Mouse (Mus musculus): ENCODE results near the gene Slc9a9.

Gene Slc9a9

DNA sequence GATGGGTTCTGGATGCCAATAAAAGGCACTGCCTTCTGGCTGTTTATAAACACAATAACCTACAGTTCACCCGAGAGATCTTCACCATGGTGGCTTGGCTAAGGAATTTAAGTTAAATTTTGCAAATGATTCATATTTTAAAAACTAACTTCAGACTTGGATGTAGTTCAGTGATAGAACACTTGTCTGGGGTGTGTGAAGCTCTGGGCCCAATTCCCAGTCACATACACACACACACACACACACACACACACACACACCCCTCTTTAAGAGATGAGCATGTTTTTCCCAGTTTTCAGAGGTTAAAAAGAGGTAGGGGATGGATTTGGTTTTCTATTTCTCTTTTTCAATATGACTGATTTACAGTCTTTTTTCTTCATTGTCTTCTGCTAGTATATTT is 15.9 kb downstream of the Slc9a9 start:
- no peak for DNase-seq (ENCODE audit: low read depth)

DNA sequence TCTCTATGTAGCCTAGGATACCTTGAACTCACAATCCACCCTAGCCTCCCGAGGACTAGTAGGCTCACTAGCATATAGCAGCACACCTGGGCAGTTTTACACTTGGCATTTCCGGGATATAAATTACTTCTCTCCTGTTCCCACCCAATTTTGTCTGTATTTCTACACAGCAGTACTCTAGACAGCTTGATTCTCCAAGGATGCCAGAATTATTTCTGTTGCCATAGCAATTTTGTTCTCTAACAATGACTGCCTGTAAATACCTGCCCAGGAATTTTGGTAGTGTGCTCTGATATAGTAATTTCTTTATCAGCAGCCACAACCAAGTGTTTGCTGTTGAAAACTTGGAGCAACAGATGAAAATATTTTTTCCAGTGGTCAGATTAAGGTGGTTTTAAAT is 16.7 kb downstream of the Slc9a9 start:
- DNase-seq (ENCODE audit: low read depth), result no peak

DNA sequence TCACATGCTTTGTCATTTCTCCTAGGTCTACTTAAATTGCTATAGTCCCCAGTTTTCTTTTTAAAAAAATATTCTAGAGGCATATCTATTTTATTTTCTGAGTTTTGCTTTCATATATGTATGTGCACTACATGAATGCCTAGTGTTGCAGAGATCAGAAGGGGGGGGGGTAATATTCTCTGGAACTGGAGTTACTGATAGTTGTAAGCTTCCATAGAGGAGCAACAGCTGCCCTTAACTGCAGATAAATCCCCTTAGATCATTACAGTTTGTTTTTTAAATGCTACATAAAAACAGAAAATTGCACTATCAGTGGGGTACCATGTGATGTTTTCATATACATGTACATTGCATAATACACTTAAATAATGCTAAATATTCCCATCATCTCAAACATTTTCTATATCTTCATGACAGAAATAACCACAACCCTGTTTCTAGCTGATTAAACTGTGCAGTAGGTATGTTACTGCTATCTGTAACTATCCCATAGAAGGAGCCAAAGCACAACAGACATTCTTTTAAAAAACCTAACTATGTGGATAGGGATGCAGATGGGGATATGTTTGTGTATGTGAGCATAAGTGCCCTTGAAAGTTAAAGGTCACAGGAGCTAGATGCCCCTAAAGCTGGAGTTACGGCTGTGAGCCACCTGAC is 17.6 kb downstream of the Slc9a9 start:
- no peak for DNase-seq (ENCODE audit: low read depth)

DNA sequence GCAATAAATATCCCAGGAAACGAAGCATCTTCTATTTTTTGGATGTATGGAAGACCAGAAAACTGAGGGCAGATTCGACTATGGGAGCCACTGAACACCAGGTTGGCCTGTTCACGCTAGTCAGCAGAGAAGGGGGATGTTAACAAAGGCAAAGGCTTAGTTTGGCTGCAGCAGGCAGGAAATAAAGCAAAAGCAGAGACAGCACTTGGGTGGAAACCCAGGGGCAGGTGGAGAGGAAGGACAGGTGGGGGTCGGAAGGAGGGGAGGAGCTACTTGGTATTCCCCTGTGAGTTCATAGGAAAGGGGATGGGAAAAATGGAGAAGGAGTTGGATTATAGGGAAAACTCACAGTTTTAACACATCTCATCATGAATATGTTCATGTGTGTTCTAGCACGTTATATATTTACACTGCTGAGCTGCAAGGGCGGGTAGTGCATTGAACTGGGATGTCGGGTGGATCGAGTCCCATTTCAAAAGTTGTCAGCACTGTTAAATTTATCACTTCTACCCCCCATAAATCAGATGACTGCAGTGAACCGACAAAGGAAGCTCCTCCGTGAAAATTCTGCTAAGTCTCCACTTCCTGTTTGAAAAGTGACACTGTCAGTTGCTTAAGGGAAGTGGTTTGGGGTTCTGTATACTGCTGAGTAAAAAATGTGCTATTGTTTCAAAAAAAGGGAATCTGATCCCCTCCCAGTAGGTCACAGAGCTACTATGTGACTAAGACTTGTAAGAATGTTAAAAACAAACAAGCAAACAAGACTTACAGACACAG is 21.8 kb downstream of the Slc9a9 start:
- DNase-seq (ENCODE audit: low read depth), result peak; percentile 4

DNA sequence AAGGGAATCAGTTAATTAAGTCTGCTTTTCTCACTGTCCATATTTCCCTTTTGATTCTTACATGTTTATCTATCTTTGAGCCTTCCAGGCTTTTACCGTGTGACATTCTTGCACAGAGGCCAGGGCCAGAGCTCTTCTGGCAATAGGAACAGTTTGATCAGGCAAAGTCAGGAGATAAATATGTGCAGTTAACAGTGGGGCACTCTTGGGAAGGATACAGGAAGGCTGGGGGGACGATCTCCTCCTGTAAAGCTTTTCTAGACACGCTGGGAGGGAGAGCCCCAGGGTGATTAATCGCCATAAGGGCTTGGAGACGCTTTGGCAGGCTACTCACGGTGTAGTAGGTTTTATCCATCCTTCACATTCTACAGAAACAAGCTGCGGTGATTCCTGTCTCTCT is 22.4 kb downstream of the Slc9a9 start:
- DNase-seq (ENCODE audit: low read depth), result peak; percentile 8

DNA sequence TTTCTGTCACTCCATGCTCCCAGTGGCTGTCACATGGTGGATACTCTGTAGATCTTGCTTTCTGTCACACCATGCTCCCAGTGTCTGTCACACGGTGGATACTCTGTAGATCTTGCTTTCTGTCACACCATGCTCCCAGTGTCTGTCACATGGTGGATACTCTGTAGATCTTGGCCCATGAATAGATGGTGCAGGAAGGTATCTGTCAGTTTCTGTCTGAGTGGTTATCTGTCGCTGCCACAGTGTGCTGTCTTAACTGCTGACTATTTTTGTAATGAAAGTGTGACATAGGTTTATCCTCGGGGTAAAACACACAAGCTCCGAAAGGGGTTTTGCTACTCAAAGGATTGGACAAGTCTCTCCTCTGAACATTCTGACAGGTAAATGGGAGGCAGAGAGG is 24.5 kb downstream of the Slc9a9 start:
- no peak for DNase-seq (ENCODE audit: low read depth)

DNA sequence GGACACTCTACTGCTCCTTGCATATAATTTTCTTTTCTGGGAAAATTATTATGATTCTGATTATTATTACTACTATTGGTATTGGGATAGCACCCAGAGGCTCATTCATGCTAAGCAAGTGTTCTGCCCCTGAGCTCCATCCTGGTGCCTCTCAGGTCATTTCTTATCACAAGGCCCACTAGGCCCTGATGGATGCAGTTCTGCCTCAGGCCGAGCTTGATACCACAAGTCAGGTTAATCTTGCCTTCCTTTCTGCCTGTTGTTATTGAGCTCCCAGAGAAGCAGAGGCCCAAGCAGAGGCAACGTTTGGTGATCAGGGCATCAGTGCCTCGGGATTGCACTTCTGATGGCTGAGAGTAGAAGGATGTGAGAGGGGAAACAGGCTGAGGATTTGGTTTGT is 25.3 kb downstream of the Slc9a9 start:
- no peak for DNase-seq (ENCODE audit: low read depth)

DNA sequence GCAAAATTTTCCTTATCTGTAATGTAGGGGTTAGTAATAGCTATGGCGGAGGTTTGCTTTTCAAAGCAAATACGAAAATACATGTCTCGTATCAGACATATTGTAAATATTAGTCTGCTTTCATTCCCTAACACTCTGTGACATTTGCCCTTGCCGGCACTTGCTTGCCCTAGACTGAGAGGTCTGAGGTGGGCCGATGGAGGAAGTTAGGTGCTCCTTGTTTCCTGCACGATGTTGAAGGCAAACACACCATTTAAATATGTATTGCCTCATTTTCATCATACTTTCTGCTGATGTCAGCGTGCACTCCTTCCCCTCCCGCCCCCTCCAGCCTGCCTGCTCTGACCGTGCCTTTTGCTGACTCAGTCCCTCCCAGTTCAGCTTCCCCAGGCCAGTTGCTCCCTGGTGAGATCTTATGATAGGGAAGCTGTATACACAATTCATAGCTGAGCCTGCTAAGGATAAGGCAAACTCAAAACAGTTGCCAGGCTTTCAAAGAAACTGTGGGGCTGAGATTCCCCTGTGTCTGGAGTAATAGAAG is 26.9 kb downstream of the Slc9a9 start:
- DNase-seq (ENCODE audit: low read depth), result peak; percentile 4

DNA sequence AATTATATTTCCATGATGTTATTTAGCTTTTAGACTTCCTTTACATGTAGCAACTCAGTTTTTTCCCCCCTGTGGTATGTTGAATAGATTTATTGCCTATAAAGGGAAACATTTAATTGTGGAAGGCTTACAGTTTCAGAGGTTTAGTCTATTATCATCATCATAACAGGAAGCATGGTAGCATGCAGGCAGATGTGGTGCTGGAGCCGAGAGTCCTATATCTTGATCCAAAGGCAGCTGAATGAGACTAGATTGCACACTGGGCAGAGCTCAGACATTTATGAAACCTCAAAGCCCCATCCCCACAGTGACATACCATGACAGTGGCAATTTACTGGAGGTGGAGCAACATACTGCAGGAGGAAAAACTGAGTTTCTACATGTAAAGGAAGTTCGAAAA is 28.5 kb downstream of the Slc9a9 start:
- no peak for DNase-seq (ENCODE audit: low read depth)

DNA sequence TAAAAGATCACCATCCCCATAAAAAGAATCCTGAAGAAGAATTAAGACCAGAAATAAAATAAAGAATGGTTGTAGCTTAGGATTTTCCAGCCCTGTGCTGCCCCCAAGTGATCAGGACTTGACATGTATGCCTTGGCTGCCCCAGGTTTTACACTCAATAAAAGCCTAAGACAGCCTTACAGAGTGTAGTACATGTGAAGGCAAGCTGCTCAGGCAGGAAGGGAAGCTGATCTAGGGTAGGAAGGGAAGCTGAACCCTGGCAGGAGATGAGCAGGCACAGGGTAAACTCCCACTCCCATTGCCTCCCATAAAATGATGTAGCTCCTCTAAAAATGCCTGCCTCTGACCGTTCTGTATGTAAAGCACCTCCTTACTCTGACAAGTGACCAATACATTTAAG is 30.8 kb downstream of the Slc9a9 start:
- peak; percentile 47 for DNase-seq (ENCODE audit: low read depth)

DNA sequence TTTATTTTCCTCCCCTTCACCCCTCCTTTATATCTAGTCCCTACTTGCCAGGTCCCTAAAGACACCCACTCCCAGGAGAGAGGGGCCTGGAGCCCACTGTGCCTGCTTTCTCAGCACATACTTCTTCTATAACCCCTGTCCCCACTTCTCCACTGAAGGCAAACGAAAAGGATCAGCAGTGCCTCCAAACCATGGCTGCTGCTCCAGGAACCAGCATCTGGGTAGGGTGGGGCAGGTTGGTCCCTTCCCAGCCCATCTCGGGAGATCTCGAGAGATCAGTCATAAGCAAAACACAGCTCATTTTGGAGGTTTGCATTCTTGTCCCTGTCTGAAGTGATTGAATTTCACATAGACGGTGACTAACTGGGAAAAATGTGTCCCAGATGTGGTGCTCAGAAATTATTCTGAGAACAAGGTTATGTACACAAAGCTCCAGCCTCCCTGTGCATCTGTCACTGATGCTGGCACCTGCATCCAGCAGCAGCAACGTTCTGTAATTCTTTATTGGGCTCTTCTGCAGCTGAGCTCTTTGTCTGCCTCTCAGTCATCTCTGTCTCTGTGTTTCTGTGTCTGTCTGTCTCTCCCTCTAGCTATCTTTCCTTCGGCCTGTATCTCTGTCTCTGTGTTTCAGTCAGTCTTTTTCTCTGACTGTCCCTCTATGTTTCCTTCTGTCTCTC is 31.6 kb downstream of the Slc9a9 start:
- DNase-seq (ENCODE audit: low read depth), result peak; percentile 6

DNA sequence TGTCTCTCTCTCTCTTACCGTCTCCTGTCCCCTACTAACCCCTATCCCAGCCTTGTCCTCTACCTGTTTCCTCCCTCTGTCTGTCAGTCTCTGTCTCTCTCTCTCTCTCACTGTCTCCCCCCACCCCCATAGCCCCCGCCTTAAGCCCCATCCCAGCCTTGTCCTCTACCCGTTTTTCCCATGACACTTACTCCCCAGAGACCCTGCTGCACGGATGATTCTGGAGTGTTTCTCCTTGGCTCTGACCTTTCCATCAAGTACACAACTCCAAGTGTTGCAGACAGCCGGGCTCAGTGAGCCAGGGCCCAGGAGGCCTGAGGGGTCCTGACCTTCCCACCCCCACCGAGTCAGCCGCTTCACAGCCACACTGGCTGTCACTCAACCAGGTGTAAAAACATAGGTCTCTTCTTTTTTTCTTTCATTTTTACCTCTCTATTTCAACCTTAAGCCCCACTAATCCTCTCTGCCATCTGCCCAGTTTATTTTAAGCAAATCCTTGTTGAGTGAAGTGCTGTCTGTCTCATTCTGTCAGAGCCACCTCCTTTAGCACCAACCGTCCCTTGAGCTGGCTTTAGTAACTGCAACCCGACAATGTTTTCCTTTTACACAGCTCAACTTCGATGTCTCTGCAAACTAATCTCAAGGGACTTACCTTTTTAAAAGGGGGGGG is 32.4 kb downstream of the Slc9a9 start:
- DNase-seq (ENCODE audit: low read depth), result no peak

DNA sequence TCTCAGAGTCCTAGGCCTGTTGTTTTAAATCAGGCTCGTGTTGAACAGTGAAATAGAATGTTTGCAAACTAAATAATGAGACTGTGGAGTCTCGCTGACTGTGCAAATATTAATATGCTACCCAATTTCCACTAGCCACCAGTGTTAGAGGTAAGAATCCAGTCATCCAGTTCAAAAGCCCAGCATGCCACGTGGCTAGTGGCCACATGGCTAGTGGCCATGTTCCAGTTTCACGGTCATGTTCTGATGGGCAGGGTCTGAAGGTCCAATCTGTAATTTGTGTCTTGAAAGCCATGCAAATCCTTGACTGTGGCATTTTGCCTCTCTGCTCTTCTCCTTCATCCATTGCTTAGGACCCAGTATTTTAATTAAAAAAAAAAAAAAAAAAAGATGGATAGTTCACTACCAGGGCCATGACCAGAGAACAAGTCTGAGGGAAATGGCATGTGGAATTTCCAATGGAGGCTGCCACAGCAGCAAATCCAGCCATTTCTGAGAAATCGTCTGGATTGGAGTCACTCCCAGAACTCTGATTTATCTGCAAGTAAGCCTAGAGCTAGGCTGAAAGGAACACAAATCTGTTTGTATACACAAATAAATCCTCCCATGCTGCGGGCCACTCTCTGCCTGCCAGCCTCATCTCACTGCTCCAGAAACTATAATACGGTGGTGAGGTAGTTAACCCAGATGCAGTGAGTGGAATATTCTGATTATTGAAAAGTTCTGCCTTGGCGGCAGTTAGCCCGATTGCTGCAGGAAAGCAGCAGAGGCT is 35.5 kb downstream of the Slc9a9 start:
- no peak for DNase-seq (ENCODE audit: low read depth)

DNA sequence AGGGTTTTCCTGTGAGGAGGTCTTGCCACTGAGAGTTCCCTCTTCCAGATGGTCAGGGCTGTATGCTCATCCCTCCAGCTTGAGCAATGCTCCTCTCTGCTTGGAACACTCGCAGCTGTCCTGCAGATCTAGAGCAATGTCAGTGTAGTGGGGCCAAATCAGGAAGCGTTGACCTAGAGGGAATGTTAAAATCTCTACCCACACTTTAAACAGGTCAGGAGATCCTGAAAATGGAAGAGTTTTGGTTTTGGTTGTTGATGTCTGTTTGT is 36.0 kb downstream of the Slc9a9 start:
- no peak for DNase-seq (ENCODE audit: low read depth)

DNA sequence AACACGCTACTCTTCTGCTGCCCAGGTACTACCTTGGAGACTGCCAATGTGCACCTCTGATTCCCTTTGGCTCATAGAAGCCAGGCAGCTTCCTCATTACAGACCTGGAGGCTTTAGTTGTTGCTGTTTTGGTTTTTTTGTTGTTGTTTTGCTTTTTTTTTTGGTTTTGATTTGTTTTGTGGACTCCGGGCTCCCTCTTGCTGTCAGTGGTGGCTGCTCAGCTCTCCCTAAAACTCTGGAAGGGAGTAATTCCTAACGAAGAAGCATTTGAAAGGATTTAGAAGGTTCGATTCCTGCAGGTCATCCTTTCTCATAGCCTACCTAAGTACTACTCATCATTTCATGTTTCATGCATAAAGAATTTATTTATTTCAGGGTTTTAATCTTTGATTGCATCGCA is 42.4 kb downstream of the Slc9a9 start:
- DNase-seq (ENCODE audit: low read depth), result no peak

DNA sequence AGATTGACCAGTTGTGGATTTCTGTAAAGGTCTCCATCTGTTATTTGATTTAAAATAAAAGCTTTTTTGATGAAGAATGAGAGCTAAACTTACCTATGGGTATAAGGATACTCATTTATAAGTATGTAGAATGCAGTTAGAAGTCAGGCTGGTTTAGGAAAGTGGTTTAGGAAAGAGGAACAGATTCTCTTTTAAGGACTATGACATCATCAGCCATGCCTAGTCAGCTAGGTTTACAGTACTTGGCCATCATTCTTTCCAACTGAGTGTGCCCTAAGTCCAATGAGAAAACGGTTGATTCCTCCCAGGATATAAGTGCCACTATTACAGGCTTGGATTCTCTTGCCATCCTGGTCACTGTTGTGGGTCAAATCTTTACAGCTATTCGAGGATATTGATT is 47.0 kb downstream of the Slc9a9 start:
- DNase-seq (ENCODE audit: low read depth), result no peak

DNA sequence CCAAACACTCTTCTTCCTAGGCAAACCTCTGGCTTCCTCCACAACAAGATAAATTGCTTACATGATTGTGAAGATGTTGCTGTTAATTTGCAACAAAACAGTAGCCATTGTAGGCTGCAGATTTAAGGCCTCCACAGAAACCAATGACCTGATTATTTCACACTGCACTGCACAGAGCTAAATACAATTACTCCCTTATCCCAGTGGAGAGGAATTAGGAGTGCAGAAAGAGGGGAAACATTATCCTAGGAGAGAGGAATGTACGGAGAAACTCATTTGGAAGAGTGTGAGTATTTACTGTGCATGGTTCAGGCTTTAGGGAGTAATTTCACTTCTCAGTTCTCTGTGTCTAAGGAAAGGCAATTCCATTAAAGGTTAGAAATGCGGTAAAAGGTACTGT is 53.9 kb downstream of the Slc9a9 start:
- DNase-seq (ENCODE audit: low read depth), result no peak

DNA sequence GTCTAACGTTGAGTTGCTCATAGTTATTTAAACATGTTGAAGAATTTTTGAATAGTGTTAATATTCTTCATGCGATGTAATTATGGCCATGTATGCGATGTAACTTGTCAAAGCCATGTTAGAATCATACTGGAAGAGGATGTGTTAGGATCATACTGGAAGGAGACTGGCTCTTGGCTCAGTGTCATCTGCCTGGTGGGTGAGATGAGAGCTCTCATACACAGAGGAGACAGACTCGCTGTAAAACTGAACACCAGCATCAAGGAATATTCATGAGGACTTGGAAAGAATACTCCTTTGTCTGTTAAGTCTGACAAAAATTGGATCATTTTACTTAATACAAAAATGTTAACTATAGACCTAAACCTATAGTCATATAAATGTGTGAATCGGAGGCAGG is 55.4 kb downstream of the Slc9a9 start:
- no peak for DNase-seq (ENCODE audit: low read depth)

DNA sequence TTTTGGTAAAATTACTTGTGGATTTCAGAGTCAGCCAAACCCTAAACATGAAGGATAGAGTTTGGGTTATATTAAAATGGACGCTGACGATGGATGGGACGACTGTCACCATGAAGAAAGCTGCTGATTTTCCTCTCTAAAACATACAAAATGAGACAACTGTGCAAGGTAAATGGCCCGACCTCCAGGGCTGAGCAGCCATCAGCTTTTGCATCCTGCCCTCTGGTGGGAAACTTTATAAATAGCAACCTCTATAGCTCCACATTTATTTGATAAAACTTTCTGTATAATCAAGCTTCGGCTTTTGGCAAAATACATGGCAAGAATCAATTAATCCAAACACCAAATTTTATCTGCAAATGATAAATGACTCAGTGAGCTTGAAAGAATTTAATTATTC is 57.7 kb downstream of the Slc9a9 start:
- DNase-seq (ENCODE audit: low read depth), result peak; percentile 39

DNA sequence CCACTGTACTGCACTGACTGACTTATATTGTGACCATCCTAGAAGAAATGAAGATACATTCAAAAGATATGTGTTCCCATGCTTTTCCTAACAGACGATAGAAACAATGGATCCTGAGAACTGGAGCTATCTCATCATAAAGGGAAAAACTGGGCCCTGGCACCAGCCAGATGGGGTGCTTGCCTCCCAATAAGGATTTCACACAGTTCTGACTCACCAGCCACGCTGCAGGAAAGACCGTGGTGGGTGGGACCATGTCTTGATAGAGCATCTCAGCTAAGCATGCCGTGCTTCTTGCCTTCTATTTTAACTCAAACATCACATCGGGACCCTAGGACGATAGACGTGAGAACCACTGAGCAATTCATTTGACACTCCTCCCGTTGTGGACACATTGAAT is 60.7 kb downstream of the Slc9a9 start:
- DNase-seq (ENCODE audit: low read depth), result no peak

DNA sequence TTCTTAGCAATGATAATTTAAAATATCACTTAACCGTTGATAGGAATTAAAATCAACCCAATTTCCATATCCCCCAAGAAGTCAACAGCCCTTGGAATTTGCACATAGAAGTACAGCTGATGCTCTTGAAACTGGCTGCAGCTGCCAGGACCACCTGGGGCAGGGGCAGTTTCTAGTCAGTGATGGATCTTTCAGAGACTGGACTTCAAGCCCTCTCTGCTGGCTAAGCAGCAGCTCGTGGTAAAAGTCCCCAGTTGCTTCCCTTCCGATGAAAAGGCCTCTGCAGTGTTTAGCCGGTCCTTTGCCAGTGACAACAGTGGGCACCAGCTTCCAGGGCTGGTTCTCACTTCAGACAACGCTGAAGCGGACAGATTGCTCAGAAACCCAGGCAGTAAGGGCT is 62.4 kb downstream of the Slc9a9 start:
- DNase-seq (ENCODE audit: low read depth), result no peak

Data from NIH3T3 (cell line).